Mouse (Mus musculus): ENCODE measurements at regions not wholly inside any gene's neighbourhood (a gene's known extent, or its start where the extent isn't known, plus 50 kb on each side); places are given as distances from the start of the nearest gene placed in this dataset.

DNA sequence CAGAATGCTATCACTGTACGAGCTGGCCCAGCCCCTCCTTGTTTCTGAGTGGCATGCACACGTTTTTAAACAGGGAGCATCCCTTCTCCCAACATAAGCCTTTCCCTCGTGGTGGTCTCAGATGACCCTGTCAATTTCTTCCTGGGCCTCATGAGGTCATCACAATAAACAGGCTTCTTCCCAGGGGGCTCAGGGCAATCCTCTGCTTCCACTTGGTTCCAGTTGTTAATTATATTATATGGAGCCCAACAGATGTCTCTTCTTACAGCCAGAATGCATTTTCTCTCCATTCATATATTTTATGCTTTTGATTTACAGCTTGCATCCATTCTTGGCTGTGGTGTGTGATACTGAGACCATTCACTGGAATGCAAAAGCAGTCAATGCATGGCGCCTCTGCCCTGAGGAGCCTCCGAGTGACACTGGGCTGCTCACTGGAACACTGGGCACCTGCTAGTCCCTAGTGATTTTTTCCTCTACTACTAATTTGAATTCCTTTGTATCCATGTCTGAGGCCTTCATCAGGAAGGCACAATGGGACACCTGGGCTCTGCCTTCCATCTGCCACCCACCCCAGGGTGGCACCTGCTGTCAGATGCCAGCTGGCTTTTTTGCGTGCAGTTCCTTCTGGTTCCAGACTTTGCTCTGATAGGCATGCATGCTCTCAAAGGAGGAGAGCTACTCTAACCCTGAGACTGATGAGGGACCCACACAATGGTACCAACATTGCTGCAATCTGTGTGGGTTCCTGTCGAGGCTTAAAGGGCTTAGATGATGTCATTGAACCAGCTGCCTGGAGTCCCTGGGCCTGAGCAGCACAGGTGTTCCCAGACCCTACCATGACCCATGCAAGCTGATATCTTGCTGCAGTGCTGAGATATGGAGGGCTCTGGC, 528.8 kb upstream of the Mgmt start:
- ATAC-seq (replicated peaks; ENCODE audit: insufficient number of reproducible peaks, low FRiP score, low TSS enrichment, poor library complexity, severe bottlenecking): no peak

DNA sequence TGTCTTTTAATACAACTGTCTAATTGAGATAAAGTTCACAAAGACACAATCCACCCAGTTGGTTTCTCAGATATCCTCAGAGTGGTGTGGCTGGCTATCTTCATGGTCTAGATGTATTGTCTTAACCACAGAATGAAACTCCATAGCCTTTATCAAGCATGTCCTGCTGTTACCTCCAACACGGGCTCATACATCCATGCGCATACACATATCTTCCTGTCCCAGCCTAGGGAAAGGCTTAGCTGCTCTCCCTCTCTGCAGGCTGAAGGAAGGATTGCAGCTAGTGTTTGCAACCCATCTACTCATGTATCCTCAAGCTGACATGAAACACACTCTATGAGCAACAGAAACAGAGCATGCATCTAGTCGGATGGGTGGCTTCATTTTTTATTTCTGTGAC, 517.2 kb upstream of the Mgmt start:
- no peak for ATAC-seq (replicated peaks; ENCODE audit: insufficient number of reproducible peaks, low FRiP score, low TSS enrichment, poor library complexity, severe bottlenecking)

DNA sequence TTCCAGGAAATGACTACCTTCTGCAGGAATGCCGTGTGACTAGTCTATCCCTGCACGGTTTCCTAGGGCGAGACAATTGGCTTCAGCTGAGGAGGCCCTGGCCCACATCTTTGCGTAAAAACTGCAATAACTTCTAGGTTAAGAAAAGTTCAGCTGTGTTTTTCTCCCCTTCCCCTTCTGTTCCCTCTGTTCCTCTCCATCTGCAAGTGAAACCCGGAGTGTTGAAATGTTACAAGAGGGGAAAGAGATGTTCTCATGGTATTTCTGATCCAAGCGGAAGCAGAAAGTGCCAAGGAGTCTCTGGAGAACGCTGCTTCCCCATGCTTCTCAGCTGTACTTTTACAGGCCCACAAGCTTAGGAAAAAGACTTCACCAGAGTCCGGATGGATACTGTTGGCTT, 516.7 kb upstream of the Mgmt start:
- ATAC-seq (replicated peaks; ENCODE audit: insufficient number of reproducible peaks, low FRiP score, low TSS enrichment, poor library complexity, severe bottlenecking): no peak

DNA sequence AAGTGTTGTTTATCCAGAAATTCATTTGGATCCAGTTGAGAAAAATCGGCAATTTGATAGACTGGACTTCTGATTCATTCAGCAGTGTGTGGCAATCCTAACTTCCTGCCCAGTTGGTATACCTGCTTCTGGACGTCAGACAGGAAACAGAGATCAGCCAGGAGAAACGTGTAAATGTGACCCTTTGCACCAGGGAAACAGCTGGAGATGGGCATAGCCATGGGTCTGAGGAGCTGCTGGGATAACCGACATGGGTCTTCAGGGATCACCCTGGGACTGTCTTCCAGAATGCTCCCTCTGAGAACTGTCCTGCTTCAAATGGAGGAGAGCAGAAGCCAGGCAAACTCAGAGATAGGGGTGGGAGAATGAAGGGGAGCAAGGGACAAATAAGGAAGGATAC, 516.1 kb upstream of the Mgmt start:
- ATAC-seq (replicated peaks; ENCODE audit: insufficient number of reproducible peaks, low FRiP score, low TSS enrichment, poor library complexity, severe bottlenecking): no peak

DNA sequence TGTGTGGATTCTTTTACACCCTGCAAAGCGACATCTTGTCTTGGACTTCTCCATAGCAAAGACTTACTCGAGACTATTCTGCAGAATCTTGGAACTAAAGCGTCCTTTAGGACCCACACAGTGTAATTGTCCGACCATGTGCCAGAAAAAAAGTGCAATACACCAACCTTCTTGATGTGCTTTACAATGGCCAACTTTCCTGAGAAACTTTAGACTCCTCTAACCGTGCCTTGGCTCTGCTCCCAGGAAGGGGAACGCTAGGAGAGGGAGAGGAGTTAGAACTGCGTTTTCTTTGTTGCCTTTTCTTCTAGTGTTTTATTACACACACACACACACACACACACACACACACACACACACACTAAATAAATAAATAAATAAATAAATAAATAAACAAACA, 515.1 kb upstream of the Mgmt start:
- no peak for ATAC-seq (replicated peaks; ENCODE audit: insufficient number of reproducible peaks, low FRiP score, low TSS enrichment, poor library complexity, severe bottlenecking)

DNA sequence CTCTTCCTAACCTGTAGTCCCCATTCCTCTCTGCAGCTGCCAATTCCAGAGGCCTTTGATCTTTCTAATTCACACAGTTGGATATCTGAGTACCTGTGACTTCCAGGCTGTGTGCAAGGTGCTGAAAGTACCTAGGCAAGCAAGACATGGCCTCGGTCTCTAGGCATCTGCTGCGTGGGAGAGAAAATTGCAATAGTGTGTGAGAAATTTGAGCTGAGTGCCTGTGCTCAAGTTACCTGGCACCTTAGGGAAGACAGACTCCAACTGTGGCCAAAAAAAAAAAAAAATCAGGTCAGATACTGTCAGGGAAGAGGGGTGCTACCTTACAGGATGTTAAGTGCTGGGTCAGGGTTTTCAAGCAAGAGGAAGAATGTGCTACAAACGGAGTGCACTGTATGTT, 514.7 kb upstream of the Mgmt start:
- ATAC-seq (replicated peaks; ENCODE audit: insufficient number of reproducible peaks, low FRiP score, low TSS enrichment, poor library complexity, severe bottlenecking): no peak

DNA sequence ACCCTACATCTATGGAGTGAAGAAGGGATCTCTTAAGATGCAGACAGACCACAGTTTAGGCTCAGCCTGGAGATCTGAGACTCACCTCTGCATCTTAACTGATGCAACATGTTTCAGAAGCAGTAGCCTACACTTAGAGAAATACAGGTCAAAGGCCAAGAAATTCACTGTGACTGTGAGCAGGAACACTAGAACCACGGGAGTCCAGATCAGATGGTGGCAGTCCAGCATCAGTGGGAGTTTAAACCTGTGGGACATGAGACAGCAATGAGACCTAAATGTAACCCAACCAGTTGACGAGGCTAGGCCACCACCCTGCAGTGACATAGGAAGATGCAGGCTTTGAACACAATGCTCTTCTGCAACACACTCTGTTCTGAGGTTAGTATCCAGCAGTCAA, 511.1 kb upstream of the Mgmt start:
- no peak for ATAC-seq (replicated peaks; ENCODE audit: insufficient number of reproducible peaks, low FRiP score, low TSS enrichment, poor library complexity, severe bottlenecking)

DNA sequence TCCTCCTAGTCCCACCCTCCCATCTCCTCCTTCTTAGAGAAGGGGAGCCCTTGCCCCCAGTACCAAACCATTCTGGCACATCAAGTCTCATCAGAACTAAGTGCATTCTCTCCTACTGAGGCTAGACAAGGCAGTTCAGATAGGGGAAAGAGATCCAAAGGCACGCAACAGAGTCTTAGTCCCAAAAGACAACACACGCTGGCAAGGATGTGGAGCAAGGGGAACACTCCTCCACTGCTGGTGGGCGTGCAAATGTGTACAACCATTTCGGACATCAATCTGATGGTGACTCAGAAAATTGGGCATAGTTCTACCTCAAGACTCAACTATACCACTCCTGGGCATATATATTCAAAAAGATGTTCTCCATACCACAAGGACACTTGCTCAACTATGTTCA, 506.7 kb upstream of the Mgmt start:
- no peak for ATAC-seq (replicated peaks; ENCODE audit: insufficient number of reproducible peaks, low FRiP score, low TSS enrichment, poor library complexity, severe bottlenecking)

DNA sequence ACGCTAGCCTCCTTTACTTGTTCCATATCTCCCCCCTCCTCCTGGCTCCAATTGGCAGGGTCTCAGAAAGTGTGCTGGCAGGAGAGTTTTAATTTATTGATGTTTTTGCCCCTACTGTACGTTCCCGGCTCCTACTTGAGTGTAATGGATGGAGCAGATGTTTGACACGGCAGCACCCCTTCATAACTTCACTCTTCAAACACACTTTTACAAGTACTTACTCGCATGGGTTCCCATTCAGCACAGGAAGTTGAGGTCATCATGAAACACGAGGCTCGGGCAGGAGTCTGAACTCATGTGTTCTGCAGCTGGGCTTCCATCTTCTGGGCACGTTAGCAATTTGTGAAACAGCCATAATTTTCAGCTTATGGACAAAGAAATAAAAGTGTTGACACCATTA, 504.3 kb upstream of the Mgmt start:
- ATAC-seq (replicated peaks; ENCODE audit: insufficient number of reproducible peaks, low FRiP score, low TSS enrichment, poor library complexity, severe bottlenecking): no peak

DNA sequence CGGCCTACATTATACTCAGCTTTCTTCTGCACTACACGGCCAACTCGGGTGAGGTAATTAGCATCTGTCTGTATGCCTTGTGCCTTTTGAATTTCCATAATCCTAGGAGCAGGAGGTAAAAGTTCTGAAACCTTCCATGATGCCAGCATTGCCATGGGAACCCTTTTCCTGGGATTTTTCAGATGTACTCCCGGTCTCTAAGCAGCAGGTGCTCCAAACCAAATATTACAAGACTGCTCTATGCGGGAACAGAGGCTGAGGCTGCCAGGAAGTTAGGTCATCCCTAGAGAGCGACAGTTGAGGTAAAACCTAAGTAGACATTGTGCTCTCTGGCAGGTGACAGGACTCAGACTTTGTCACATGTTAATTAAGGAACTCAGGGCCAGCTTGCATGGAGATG, 501.0 kb upstream of the Mgmt start:
- ATAC-seq (replicated peaks; ENCODE audit: insufficient number of reproducible peaks, low FRiP score, low TSS enrichment, poor library complexity, severe bottlenecking): no peak

DNA sequence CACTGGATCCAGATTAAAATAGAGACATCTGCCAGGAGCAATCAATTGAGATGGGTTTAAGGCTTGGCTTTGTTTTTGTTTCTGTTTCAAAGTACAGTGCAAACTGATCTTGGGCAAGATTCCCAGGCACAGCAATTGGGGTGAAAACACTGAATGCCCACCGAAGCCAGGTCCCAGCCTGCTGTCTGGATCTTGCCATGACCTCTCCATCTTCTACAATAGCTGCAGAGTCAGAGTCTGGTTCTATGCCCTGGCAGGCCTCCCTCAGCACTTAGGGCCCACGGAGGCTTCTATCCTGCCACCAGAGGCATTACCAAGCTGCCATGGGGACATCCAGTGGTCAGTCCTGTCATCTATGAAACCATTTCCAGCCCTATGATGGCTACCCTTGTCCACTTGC, 498.6 kb upstream of the Mgmt start:
- ATAC-seq (replicated peaks; ENCODE audit: insufficient number of reproducible peaks, low FRiP score, low TSS enrichment, poor library complexity, severe bottlenecking): no peak

DNA sequence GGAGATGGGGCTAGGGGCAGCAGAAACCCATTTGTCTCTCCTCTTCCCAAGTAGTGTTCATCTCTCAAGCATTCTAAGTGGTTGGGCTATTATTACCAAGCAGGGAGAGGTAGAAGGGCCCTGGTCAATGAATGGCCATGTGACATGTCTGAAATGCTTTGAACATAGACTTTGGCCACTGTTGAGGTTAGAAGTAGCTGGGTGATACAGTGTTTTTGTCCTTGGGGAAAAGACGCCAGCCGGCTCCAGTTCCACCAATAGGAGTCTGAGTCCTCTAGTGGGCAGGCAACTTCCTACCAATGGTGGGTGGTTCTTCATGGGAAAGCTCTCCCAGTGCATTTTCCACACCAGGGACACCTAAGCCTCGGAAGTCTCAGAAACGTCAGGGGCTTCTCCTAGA, 497.3 kb upstream of the Mgmt start:
- ATAC-seq (replicated peaks; ENCODE audit: insufficient number of reproducible peaks, low FRiP score, low TSS enrichment, poor library complexity, severe bottlenecking): no peak

DNA sequence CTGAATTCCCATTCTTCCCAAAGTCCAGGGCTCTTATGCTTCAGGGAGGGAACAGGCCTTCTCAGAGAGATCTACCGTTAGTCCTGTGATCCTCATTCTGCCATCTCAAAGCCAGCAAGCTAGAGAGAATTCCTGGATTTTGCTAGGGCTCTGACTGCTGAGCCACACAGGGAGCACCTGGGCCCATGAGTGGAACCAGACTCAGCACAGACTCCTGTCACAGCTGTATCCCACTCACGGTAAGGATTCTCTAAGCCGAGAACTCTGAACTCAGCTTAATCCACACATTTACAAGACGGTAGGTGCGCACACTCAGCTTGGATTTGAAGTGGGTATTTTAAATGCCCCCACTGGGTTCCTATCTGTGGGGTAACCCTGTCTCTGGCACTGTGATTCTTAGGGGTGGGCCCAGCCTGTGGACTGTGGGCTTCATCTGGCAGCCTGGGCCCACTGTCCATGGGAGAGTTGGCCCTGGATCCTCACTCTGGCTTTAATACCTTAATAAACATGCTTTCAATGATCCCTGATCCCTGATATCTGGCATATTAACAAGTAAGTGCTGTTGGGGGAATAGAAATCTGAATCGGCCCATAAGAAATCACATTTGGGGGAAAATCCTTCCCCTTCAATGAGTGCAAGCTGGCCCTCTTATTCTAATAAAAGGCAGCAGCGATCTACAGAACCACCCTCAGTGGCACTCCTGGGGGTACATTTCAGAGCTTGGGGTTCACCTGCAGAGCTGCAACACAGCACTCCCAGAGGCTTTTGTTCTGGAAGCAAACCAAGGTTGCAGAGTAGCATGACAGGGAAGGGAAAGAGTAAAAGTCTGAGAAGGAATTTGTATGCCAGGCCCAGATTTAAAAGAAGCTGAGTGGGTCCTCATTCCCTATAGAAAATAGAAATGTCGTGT, 491.5 kb upstream of the Mgmt start:
- ATAC-seq (replicated peaks; ENCODE audit: insufficient number of reproducible peaks, low FRiP score, low TSS enrichment, poor library complexity, severe bottlenecking): no peak

DNA sequence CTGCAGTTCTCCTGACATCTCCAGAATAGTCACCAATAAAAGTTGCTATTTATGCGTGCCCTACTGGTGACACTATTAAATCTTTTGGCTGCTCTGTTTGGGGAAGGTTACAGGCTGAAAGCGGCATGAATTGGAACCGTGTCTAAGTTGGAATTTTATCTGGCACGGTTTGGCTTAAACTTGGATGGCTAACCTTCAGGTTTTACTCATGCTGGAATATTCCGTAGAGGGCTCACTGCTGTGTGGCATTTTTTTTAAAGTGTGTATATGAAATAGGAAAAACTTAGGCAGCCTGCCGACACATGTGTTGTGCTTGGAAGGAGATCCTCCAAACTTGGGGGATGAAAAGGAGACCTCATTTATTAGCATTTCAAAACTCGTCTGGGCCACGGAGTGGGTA, 489.0 kb upstream of the Mgmt start:
- ATAC-seq (replicated peaks; ENCODE audit: insufficient number of reproducible peaks, low FRiP score, low TSS enrichment, poor library complexity, severe bottlenecking): no peak

DNA sequence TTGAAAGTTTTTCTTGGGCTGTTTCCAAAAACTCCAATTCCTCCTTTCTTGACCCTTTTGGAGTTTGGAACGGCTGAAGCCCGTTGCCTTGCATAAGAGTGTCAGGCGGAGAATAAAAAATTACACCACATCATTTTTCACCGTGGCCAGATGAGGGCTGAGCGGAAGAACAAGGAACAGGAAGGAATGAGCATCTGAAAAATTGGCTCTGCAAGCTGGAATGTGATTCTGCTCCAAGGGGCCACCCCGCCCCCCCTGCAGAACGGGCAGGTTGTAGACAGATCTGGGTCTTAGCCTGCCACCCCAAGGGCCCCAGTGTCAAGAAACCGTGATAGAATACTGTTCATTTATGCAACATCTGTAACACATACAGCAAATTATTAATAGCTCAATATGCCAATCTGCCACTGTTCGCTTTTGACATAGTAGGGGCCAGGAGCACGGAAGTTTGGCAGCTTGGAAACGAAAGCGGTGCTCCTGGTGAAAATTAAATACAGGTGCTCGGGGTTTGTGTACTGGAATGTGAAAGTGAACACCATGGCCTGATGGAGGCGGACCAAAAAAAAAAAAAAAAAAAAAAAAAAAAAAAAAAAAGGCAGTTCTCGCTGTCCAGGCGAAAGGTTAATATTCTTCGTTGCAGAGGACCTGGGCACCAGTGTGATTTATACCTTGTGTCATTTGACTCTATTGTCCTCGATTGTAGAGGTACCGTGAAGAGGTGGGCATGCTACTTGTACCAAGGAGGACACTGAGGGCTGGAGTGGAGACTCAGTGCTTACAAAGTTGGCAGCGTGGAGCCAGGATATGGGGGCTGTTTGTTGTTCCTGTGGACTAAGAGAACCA, 487.9 kb upstream of the Mgmt start:
- ATAC-seq (replicated peaks; ENCODE audit: insufficient number of reproducible peaks, low FRiP score, low TSS enrichment, poor library complexity, severe bottlenecking): no peak

DNA sequence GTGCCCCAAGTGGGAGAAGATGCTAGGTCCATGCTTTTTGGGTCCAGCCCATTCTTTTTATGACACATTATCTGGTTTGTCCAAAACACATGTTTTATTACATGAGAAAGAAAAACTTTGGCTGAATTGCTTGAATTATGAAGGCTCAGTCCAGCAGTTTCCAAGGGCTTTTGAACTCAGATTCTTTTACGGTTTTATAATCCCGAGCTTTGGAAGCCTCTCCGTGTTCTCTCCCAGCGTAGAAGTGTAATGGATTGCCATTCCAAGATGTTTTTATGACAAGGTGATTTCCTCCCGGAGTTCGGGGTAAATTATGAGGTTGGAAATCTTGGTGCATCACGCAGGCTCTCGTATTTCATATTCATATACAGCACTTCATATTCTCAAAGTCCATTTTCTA, 479.6 kb upstream of the Mgmt start:
- ATAC-seq (replicated peaks; ENCODE audit: insufficient number of reproducible peaks, low FRiP score, low TSS enrichment, poor library complexity, severe bottlenecking): no peak

DNA sequence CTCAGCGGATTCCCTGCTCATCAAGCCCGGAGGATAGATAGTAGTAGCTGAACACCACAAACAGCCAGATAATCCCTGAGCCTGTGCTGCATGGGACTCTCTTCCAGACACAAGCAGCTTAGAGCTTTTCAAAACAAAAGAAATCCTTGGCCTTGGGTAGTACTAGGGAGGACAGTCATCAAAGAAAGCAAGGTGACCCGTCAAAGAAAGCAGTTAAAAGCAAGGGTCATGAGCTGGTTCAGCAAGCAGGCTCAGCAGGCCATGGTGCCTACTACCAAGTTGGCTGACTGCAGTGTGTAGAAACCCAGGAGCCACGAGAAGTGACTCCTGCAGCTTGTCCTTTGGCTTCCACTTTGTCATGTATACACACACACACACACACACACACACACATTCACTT, 477.1 kb upstream of the Mgmt start:
- no peak for ATAC-seq (replicated peaks; ENCODE audit: insufficient number of reproducible peaks, low FRiP score, low TSS enrichment, poor library complexity, severe bottlenecking)

DNA sequence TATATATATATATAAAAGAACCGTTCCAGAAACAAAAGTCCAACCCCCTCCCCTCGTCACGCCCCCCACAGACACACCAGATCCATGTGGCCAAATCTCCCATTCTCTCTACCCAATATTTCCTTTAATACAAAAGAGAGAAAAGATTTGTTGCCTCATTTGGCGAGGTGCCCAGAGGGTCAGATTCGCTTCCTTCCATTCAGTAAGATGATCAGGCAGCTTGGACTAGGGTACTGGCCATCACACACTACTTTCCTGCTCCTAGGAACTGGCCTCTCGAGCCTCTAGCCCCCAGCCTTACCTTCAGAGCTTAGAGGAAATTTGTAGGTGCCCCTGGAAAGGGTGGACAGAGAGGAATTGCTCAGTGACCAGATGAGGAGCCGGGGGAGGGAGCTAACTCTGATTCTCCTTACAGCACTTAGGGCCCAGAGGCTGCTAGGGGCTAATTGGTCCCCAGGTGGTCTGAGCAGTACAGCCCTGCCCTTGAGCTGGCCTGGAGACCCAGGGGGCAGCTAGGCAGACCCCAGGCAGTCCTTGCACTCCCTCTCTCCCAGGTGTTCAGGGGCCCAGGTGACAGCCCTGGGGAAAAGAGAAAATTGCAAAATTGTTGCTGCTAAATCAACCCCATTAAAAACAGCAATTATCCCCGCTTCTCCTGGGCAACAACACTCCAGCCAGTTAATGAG, 470.4 kb upstream of the Mgmt start:
- ATAC-seq (replicated peaks; ENCODE audit: insufficient number of reproducible peaks, low FRiP score, low TSS enrichment, poor library complexity, severe bottlenecking): no peak

DNA sequence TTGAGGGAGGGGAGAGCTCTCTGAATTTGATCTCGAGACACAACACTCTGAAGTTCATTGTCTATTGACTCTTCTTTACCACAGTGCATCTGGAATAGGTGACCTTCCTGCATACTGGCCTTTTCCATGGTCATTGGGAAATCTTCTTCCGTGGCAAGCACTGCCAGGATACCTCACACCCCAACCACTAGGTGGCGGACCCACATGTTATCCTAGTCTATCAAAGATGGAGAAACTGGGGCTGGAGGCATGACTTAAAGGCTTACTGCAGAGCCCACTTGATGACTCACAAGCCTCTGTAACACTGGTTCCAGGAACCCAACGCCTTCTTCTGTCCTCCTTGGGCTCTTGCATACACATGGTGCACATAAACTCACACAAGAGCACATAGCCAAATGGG, 467.2 kb upstream of the Mgmt start:
- no peak for ATAC-seq (replicated peaks; ENCODE audit: insufficient number of reproducible peaks, low FRiP score, low TSS enrichment, poor library complexity, severe bottlenecking)
